Mouse (Mus musculus) T-helper 2 cell (primary cell): ENCODE results near the gene Meioc.
"Not testable (repeated sequence)": the region's sequence is repeated elsewhere in the genome, so short reads cannot be mapped to it uniquely, and the experiment has no call there.

ENCODE experiments used
- in situ Hi-C: fragments of 300-600 bp; cut with MboI, MseI; formaldehyde crosslinking; loops from one replicate; pipeline ENCODE4 v1.15.1; 2025; ENCODE audit warnings: high pct_unique_total_duplicates

The Meioc gene

GRCm38 (mm10) chr11:102665637-102666435 is 2.3 kb downstream of the Meioc start:
- in situ Hi-C loops: no loop called here

GRCm38 (mm10) chr11:102690162-102690561 is 26.6 kb downstream of the Meioc start:
- in situ Hi-C loops: no loop called here

- in situ Hi-C loops: no loop called here
Measured at GRCm38 (mm10) chr11:102695289-102695688, 31.8 kb downstream of the Meioc start.

GRCm38 (mm10) chr11:102697338-102698017 is 34.0 kb downstream of the Meioc start, which contains the start of gene Ccdc43:
Ccdc43 (minus strand) TSS chr11:102697782.
- in situ Hi-C loops: no loop called here

- in situ Hi-C loops: no loop called here
Measured at GRCm38 (mm10) chr11:102698018-102698476, 34.5 kb downstream of the Meioc start.

- in situ Hi-C loops: not testable (repeated sequence)
Measured at GRCm38 (mm10) chr11:102702206-102702605, 38.7 kb downstream of the Meioc start.

- in situ Hi-C loops: no loop called here
Measured at GRCm38 (mm10) chr11:102712411-102712810, 48.9 kb downstream of the Meioc start.

GRCm38 (mm10) chr11:102714578-102714977 is 51.1 kb downstream of the Meioc start:
- in situ Hi-C loops: not testable (repeated sequence)

GRCm38 (mm10) chr11:102716135-102716534 is 52.6 kb downstream of the Meioc start:
- in situ Hi-C loops: no loop called here

GRCm38 (mm10) chr11:102725574-102725973 is 62.1 kb downstream of the Meioc start:
- in situ Hi-C loops: no loop called here

GRCm38 (mm10) chr11:102728614-102729013 is 65.1 kb downstream of the Meioc start:
- in situ Hi-C loops: no loop called here

- in situ Hi-C loops: no loop called here
Measured at GRCm38 (mm10) chr11:102729835-102730234, 66.3 kb downstream of the Meioc start.

- in situ Hi-C loops: no loop called here
Measured at GRCm38 (mm10) chr11:102731366-102731765, 67.8 kb downstream of the Meioc start.
